Mouse (Mus musculus): ENCODE measurements at regions not wholly inside any gene's neighbourhood (a gene's known extent, or its start where the extent isn't known, plus 50 kb on each side); places are given as distances from the start of the nearest gene placed in this dataset.

DNA sequence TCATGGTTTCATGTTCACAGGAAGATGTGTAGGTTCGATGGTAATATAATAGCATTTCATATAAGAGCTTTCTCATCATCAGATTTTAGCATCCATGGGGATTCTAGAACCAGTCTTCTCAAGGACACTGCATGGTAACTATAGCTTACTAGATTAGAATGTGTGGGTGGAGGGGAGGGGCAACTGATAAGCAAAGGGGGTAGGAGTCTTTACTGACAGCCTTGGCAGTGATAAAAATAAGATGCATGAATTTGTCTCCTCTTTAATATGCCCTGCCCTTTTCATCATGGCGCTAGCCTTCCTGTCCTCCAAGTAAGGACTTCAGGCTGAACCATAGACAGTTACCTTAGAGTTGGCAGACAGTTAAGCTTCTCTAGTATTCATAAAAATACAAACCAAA, 69.6 kb upstream of the Slc22a23 start:
- no peak for ATAC-seq (replicated peaks; ENCODE audit: insufficient number of reproducible peaks, insufficient read depth, low FRiP score, low read depth)

GRCm38 (mm10) chr13:34408669-34409055, 63.7 kb upstream of the Slc22a23 start:
- ATAC-seq (replicated peaks; ENCODE audit: insufficient number of reproducible peaks, insufficient read depth, low FRiP score, low read depth), result no peak
- H3K4me2 ChIP-seq, result no peak overlapping the region
- no peaks in the 10 kb centered on the region for H3K36me3 ChIP-seq
- WGBS, result 31% methylated on average over 2 of the region's 2 CpGs
- H3K9ac ChIP-seq, result no peak overlapping the region
- H3K4me3 ChIP-seq, result no peak overlapping the region
- peaks cover 7% of the 10 kb centered on the region for H3K4me1 ChIP-seq (replicated peaks)
- no peaks in the 10 kb centered on the region for H3K27me3 ChIP-seq
- H3K27ac ChIP-seq, result no peak overlapping the region
- no peaks in the 10 kb centered on the region for H3K9me3 ChIP-seq (replicated peaks)

More for the DNA sequence above, 69.6 kb upstream of the Slc22a23 start:
- Histone ChIP-seq H3K9me3 (replicated peaks) (no peaks in the 10 kb centered on the region), H3K9ac (no peak overlapping the region), H3K27ac (no peak overlapping the region), H3K4me1 (replicated peaks) (no peaks in the 10 kb centered on the region), H3K36me3 (no peaks in the 10 kb centered on the region), H3K4me3 (no peak overlapping the region), H3K27me3 (no peaks in the 10 kb centered on the region), H3K4me2 (no peak overlapping the region)
- WGBS, result 79% methylated on average over 2 of the region's 2 CpGs

DNA sequence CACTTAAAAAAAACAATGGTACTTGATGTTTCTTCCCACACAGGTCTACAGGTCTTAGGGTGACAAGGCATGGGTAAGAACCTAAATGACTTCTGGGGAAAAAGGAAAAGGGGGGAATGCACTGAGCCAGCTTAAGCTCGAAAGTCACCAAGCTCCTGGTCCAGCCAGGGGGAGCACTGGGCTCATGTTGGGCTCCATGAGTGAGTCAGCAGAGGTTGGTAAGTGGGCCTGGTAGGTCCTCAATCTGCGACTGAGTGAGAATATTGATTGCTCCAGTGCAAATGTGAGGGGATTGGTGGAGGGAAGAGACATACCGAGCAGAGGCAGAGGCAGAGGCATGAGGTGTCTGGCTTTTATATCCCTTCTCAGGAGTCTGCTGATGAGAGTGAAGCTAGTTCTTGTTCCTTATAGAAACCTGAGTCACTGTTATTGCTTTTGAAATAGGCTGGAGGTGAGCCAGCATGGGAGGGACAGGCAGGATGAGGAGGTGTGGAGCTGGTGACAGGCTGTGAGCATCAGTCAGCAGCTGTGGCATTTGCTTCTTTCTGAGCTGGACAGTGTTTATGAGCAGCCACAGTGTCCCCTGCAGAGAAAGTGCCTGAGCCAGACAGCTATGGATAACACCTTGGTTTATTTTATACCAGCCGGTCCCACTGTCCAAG, 63.2 kb upstream of the Slc22a23 start:
- 46% methylated on average over 4 of the region's 4 CpGs for WGBS
- no peaks in the 10 kb centered on the region for H3K36me3 ChIP-seq

GRCm38 (mm10) chr13:34406291-34406690, 61.3 kb upstream of the Slc22a23 start:
- no peak for ATAC-seq (replicated peaks; ENCODE audit: insufficient number of reproducible peaks, insufficient read depth, low FRiP score, low read depth)
- Histone ChIP-seq H3K9ac (no peak overlapping the region), H3K9me3 (replicated peaks) (no peaks in the 10 kb centered on the region), H3K36me3 (no peaks in the 10 kb centered on the region), H3K4me3 (no peak overlapping the region), H3K4me2 (no peak overlapping the region), H3K27ac (no peak overlapping the region), H3K4me1 (replicated peaks) (peaks cover 7% of the 10 kb centered on the region), H3K27me3 (no peaks in the 10 kb centered on the region)

More for the DNA sequence above, 63.2 kb upstream of the Slc22a23 start:
- Histone ChIP-seq H3K27ac (no peak overlapping the region), H3K4me2 (no peak overlapping the region), H3K4me1 (replicated peaks) (peaks cover 7% of the 10 kb centered on the region), H3K9ac (no peak overlapping the region), H3K27me3 (no peaks in the 10 kb centered on the region), H3K9me3 (replicated peaks) (no peaks in the 10 kb centered on the region), H3K4me3 (no peak overlapping the region)
- peak; percentile 39; the same call in 1 of the 2 replicates for ATAC-seq (replicated peaks; ENCODE audit: insufficient number of reproducible peaks, insufficient read depth, low FRiP score, low read depth)

- WGBS, result 65% methylated on average over 1 of the region's 1 CpGs
- ATAC-seq (replicated peaks; ENCODE audit: insufficient number of reproducible peaks, insufficient read depth, low FRiP score, low read depth), result no peak
- Histone ChIP-seq H3K36me3 (no peaks in the 10 kb centered on the region), H3K9me3 (replicated peaks) (no peaks in the 10 kb centered on the region), H3K27me3 (no peaks in the 10 kb centered on the region), H3K4me1 (replicated peaks) (peaks cover 6% of the 10 kb centered on the region; the same call in 1 of the 2 replicates), H3K9ac (no peak overlapping the region), H3K27ac (no peak overlapping the region), H3K4me2 (no peak overlapping the region), H3K4me3 (no peak overlapping the region)
These were observed 57.6 kb upstream of the Slc22a23 start for GRCm38 (mm10) chr13:34402631-34403030.

GRCm38 (mm10) chr13:34401031-34401430, 56.0 kb upstream of the Slc22a23 start:
- no peaks in the 10 kb centered on the region for H3K36me3 ChIP-seq
- peaks cover 6% of the 10 kb centered on the region; the same call in 1 of the 2 replicates for H3K4me1 ChIP-seq (replicated peaks)
- no peak for ATAC-seq (replicated peaks; ENCODE audit: insufficient number of reproducible peaks, insufficient read depth, low FRiP score, low read depth)
- no peaks in the 10 kb centered on the region for H3K27me3 ChIP-seq
- H3K4me2 ChIP-seq, result no peak overlapping the region
- H3K4me3 ChIP-seq, result no peak overlapping the region
- 80% methylated on average over 2 of the region's 2 CpGs for WGBS
- H3K9ac ChIP-seq, result no peak overlapping the region
- no peak overlapping the region for H3K27ac ChIP-seq
- H3K9me3 ChIP-seq (replicated peaks), result no peaks in the 10 kb centered on the region

GRCm38 (mm10) chr13:34398847-34399246, 53.9 kb upstream of the Slc22a23 start:
- no peak overlapping the region for H3K4me2 ChIP-seq
- no peaks in the 10 kb centered on the region for H3K27me3 ChIP-seq
- no peaks in the 10 kb centered on the region for H3K9me3 ChIP-seq (replicated peaks)
- 59% methylated on average over 3 of the region's 3 CpGs for WGBS
- H3K4me3 ChIP-seq, result no peak overlapping the region
- peaks cover 6% of the 10 kb centered on the region; the same call in 1 of the 2 replicates for H3K4me1 ChIP-seq (replicated peaks)
- ATAC-seq (replicated peaks; ENCODE audit: insufficient number of reproducible peaks, insufficient read depth, low FRiP score, low read depth), result no peak
- no peaks in the 10 kb centered on the region for H3K36me3 ChIP-seq
- H3K27ac ChIP-seq, result no peak overlapping the region
- no peak overlapping the region for H3K9ac ChIP-seq

GRCm38 (mm10) chr13:34398061-34398787, 53.2 kb upstream of the Slc22a23 start:
- Histone ChIP-seq H3K9ac (no peak overlapping the region), H3K36me3 (no peaks in the 10 kb centered on the region), H3K4me3 (no peak overlapping the region), H3K4me2 (no peak overlapping the region), H3K4me1 (replicated peaks) (peaks cover 6% of the 10 kb centered on the region; the same call in 1 of the 2 replicates), H3K27me3 (no peaks in the 10 kb centered on the region), H3K9me3 (replicated peaks) (no peaks in the 10 kb centered on the region), H3K27ac (0 out of 2 replicates have a peak overlapping the region, but pooled peaks have one; percentile 1)
- 0 out of 2 replicates have a peak, but pooled peaks have one; percentile 18 for ATAC-seq (replicated peaks; ENCODE audit: insufficient number of reproducible peaks, insufficient read depth, low FRiP score, low read depth)
- WGBS, result 37% methylated on average over 10 of the region's 10 CpGs

- no peaks in the 10 kb centered on the region for H3K27me3 ChIP-seq
- no peak overlapping the region for H3K4me2 ChIP-seq
- no peak overlapping the region for H3K27ac ChIP-seq
- no peak overlapping the region for H3K9ac ChIP-seq
- peaks cover 9% of the 10 kb centered on the region; the same call in 1 of the 2 replicates for H3K4me1 ChIP-seq (replicated peaks)
- no peaks in the 10 kb centered on the region for H3K9me3 ChIP-seq (replicated peaks)
- no peak for ATAC-seq (replicated peaks; ENCODE audit: insufficient number of reproducible peaks, insufficient read depth, low FRiP score, low read depth)
- H3K36me3 ChIP-seq, result no peaks in the 10 kb centered on the region
- no peak overlapping the region for H3K4me3 ChIP-seq
These were observed 50.5 kb upstream of the Slc22a23 start for GRCm38 (mm10) chr13:34395504-34395903.

- Histone ChIP-seq H3K4me1 (replicated peaks) (peaks cover 9% of the 10 kb centered on the region; the same call in 1 of the 2 replicates), H3K9ac (no peak overlapping the region), H3K27ac (no peak overlapping the region), H3K36me3 (no peaks in the 10 kb centered on the region), H3K27me3 (no peaks in the 10 kb centered on the region), H3K4me3 (no peak overlapping the region), H3K4me2 (no peak overlapping the region), H3K9me3 (replicated peaks) (no peaks in the 10 kb centered on the region)
- no peak for ATAC-seq (replicated peaks; ENCODE audit: insufficient number of reproducible peaks, insufficient read depth, low FRiP score, low read depth)
- WGBS, result 71% methylated on average over 1 of the region's 1 CpGs
These were observed 50.0 kb upstream of the Slc22a23 start for GRCm38 (mm10) chr13:34395010-34395409.

All from heart, embryonic 15.5 days (tissue).